Mouse (Mus musculus) gastrocnemius, postnatal 36 days (tissue): ENCODE data around the gene Ppp2r5d. TPM values are rescaled to one million over a fixed set of nuclear protein-coding genes. Genes with fewer than 3 reads are reported as not detected.

Source experiments
- DNase-seq, 2 experiments: peaks; one replicate each; pipeline ENCODE4 v3.0.0; 2022
- intact Hi-C: fragments of 180-260 bp; cut with DNase I; formaldehyde crosslinking; loops from one replicate; pipeline ENCODE4 v1.15.1; 2025
- total RNA-seq, 2 experiments: library from RNA; stranded (reverse); gene quantifications; 2 replicates each; pipeline ENCODE4 v1.2.3; 2021

Gene Ppp2r5d
- total RNA-seq, 2 experiments from 2014 or later, result 23.4 to 26.7 TPM

DNA sequence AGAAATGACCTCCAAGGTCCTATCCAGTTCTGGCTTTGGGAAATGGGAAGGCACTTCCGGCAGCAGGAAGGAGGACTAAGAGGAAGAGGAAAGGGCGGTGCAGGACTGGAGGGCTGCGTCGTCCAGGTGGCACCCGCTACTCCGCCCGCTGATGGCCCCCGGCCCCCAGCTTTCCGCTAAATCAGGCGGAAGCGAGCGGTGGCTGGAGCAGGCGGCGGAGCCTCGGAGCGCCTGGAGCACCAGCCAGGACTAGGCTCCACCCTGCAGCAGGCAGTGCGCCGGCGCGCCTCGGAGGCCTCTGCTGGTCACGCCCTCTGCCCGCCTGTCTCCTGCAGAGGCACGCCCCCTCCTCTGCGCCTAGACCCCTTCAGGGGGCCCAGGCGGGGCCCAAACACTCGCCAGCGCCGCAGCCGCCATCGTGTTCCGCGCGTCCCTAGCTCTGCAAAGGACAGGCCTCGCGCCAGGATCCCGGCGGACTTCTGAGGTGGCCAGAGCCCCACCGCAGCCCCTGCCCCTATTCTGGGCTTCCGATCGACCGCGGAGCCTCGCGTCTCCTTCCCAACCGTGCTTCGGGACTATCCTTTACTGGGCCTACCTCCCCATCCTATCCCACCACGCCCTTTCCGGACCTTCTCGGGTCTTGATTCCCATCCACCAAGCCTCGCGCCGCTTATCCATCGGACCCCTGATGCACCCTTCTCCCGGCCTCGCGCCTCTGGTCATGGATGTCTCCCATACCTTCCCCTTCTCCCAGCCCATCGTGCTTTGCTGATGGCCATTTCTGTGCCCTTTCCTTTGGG is 54.5 kb downstream of the Ppp2r5d start, which contains the start of gene Cul7:
Gene Cul7, plus strand, starts transcription at position 106 of the 800 bp plus-strand sequence.
- intact Hi-C loops, result no loop called here
- peak; percentile 84 to 91 for DNase-seq

DNA sequence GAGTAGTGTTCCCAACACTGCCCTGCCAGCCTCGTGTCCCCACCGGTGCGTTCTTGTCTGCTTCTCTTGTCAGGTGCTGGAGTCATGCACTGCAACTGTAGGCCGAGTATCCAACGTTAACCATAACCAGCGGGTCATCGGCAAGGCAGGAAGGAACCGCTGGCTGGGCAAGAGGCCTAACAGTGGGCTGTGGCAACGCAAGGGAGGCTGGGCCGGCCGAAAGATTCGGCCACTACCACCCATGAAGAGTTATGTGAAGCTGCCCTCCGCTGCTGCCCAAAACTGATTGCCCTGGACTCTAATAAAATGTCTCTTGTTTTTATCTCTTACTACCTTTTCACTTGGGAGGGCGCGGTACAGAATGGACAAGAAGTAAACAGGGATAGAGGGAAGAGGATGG is 55.1 kb downstream of the Ppp2r5d start:
- DNase-seq, result no peak
- intact Hi-C loops, result no loop called here

DNA sequence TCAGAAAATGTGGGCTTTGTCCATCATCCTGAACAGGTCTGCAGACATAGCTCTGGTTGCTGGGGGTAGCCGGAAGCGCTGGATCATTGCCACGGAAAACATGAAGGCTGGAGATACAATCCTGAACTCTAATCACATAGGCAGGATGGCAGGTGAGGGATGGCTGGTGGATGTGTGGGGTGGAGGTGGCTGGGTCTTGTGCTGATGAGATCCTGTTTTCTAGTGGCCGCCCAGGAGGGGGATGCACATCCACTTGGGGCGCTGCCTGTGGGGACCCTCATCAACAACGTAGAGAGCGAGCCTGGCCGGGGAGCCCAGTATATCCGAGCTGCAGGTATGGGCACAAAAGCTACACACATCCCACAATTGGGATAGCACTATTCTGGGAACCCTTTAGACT is 56.5 kb downstream of the Ppp2r5d start:
- DNase-seq, result no peak
- intact Hi-C loops, result no loop called here

DNA sequence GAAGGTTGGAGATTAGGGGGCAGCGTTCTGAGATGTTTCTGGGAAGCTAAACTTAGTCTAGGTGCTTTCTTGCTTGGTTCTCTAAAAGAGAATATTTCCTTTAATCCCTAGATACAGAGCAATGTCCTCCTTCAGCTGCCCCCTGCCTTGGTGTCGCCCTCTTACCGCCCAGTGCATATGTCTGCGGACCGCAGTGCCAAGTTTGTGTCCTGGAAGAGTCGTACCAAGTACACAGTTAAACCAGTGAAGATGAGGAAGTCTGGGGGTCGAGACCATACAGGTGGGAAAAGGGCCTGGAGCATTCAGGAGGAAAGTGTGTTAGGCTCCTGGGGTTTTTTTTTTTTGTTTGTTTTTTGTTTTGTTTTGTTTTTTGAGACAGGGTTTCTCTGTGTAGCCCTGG is 57.6 kb downstream of the Ppp2r5d start:
- no peak for DNase-seq
- intact Hi-C loops, result no loop called here

GRCm38 (mm10) chr17:46646322-46646662 is 58.6 kb downstream of the Ppp2r5d start:
- no peak for DNase-seq
- intact Hi-C loops, result no loop called here

- intact Hi-C loops, result no loop called here
- peak; percentile 97 to 99 for DNase-seq
These were observed 59.2 kb downstream of the Ppp2r5d start, which contains the start of the genes Klc4 and Mrpl2 for GRCm38 (mm10) chr17:46645561-46646321. TSS of gene Klc4 (minus strand) at chr17:46646022. TSS of gene Mrpl2 (plus strand) at chr17:46646229.

GRCm38 (mm10) chr17:46644916-46645475 is 59.9 kb downstream of the Ppp2r5d start:
- no peak for DNase-seq
- intact Hi-C loops, result loop anchor here (5.0 kb wide), 1 partner anchor 77 kb away; no protein-coding TSS in a partner anchor

GRCm38 (mm10) chr17:46644152-46644805 is 60.6 kb downstream of the Ppp2r5d start:
- no peak for DNase-seq
- intact Hi-C loops, result loop anchor here (5.0 kb wide), 1 partner anchor 78 kb away; no protein-coding TSS in a partner anchor

- intact Hi-C loops, result loop anchor here (5.0 kb wide), 1 partner anchor 80 kb away; no protein-coding TSS in a partner anchor
- no peak for DNase-seq
These were observed 62.9 kb downstream of the Ppp2r5d start for GRCm38 (mm10) chr17:46642060-46642459.

GRCm38 (mm10) chr17:46639929-46640328 is 65.0 kb downstream of the Ppp2r5d start:
- intact Hi-C loops, result loop anchor here (5.0 kb wide), 2 partner anchors 78 to 82 kb away; no protein-coding TSS in a partner anchor

GRCm38 (mm10) chr17:46636831-46637523 is 67.9 kb downstream of the Ppp2r5d start:
- intact Hi-C loops, result loop anchor here (2.0 to 5.0 kb wide), 2 partner anchors 75 to 110 kb away; no protein-coding TSS in a partner anchor
- no peak for DNase-seq

More at GRCm38 (mm10) chr17:46639929-46640328, 65.0 kb downstream of the Ppp2r5d start:
- no peak for DNase-seq

Other genes starting within 250 kb of the Ppp2r5d start
- under 1 TPM; 0.36 to 0.39 TPM for gene Ttbk1, start 217.4 kb downstream of the Ppp2r5d start, total RNA-seq
- 1 to 10 TPM; 4.9 to 6.7 TPM for gene Dnph1, start 208.4 kb downstream of the Ppp2r5d start, total RNA-seq
- 10 to 100 TPM; 11.2 to 11.4 TPM for gene Cul9, start 158.7 kb downstream of the Ppp2r5d start, total RNA-seq
- 10 to 100 TPM; 70.4 to 74.9 TPM for gene Srf, start 148.9 kb downstream of the Ppp2r5d start, total RNA-seq
- under 1 TPM; 0.79 to 0.94 TPM for gene Ptk7, start 75.6 kb downstream of the Ppp2r5d start, total RNA-seq
- gene Klc4, start 59.1 kb downstream of the Ppp2r5d start, total RNA-seq, result 10 to 100 TPM; 11.7 to 11.8 TPM
- 100 to 1,000 TPM in 1 of 2 experiments, 10 to 100 TPM in 1; 99.4 to 102 TPM for gene Mrpl2, start 58.9 kb downstream of the Ppp2r5d start, total RNA-seq
- gene Cul7, start 54.8 kb downstream of the Ppp2r5d start, total RNA-seq, result 1 to 10 TPM; 5.8 to 5.9 TPM
- gene Rrp36, start 30.8 kb downstream of the Ppp2r5d start, total RNA-seq, result 1 to 10 TPM; 7.5 to 9.9 TPM
- 10 to 100 TPM; 29.8 to 39.0 TPM for gene Mea1, start 26.3 kb downstream of the Ppp2r5d start, total RNA-seq
- gene Klhdc3, start 24.2 kb downstream of the Ppp2r5d start, total RNA-seq, result 100 to 1,000 TPM; 110 to 123 TPM
- 10 to 100 TPM; 12.7 to 15.2 TPM for gene Pex6, start 6.4 kb upstream of the Ppp2r5d start, total RNA-seq
- gene Gnmt, start 24.1 kb upstream of the Ppp2r5d start, total RNA-seq, result 1 to 10 TPM; 1.1 to 2.1 TPM
- 1 to 10 TPM; 7.6 to 8.9 TPM for gene Cnpy3, start 47.1 kb upstream of the Ppp2r5d start, total RNA-seq
- gene Ptcra, start 58.6 kb upstream of the Ppp2r5d start, total RNA-seq, result not detected
- 10 to 100 TPM; 26.8 to 33.5 TPM for gene 2310039H08Rik, start 67.5 kb upstream of the Ppp2r5d start, total RNA-seq
- 10 to 100 TPM; 39.3 to 40.7 TPM for gene Rpl7l1, start 77.6 kb upstream of the Ppp2r5d start, total RNA-seq
- 10 to 100 TPM in 1 of 2 experiments, 1 to 10 TPM in 1; 8.2 to 12.1 TPM for gene Bicral, start 153.4 kb upstream of the Ppp2r5d start, total RNA-seq
- gene Tbcc, start 185.6 kb upstream of the Ppp2r5d start, total RNA-seq, result 1 to 10 TPM; 7.4 to 8.5 TPM
- not detected for gene Prph2, start 205.3 kb upstream of the Ppp2r5d start, total RNA-seq